Mouse (Mus musculus): Measurements from ENCODE around the gene Man2a2.

- TF ChIP-seq CTCF (IDR thresholded peaks at IDR 0.05; ENCODE audit: low read depth), result no peak
- TF ChIP-seq EP300 (IDR thresholded peaks at IDR 0.05; ENCODE audit: low read depth), result no peak
Observed at GRCm38 (mm10) chr7:80413512-80414302, 42.5 kb upstream of the Man2a2 start.

All from heart, postnatal 0 days (tissue).